14 mouse cellular contexts compared by ENCODE assay signal in the genomic region with DNA sequence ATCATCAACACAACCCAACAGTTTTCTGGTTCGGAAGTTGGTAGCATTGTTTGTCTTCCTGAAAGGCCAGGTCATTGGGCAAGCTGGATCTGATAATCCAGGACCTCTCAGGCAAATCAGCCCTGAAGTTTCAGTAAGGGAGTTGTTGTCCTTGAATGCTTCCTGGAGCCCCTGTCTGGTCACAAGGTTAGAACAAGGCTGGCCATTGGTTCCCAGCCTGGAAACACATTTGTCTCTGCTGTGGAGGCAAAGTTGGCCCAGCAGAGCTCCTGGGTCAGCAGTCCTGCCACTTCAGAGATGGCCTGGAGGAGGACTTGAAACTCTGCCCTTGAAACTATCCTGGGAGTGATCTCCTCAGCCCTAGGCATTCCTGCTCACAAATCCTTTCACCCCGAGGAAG. TPM values are rescaled to one million over a fixed set of nuclear protein-coding genes. Genes with fewer than 3 reads are reported as not detected.
DNase-seq lines count a peak whose midpoint lies in the region; ATAC-seq and TF ChIP-seq lines count a peak whose summit lies in the region.
"Had no signal": no experiment of that assay in that cellular context is flagged by ENCODE, and none has a peak within 500 bp of the region (broad histone marks: within the 10 kb centered on the region; RNA-seq: fewer than 3 reads in every experiment).

No protein-coding gene starts in this region.

- peaks cover 4 to 5% of the 10 kb centered on the region in 2 experiments; a peak in 2 of 4 replicates for H3K4me1 ChIP-seq in heart, embryonic 14.5 days (ENCODE audit: control insufficient read depth in 2 of 2, insufficient read depth in 2 of 2, low read length in 2 of 2)
- H3K4me1 ChIP-seq in liver, embryonic 12.5 days: peaks cover 43% of the 10 kb centered on the region
- H3K4me1 ChIP-seq in small intestine, adult 2 months (ENCODE audit: control insufficient read depth, insufficient read depth, insufficient read length, low read length): peaks cover 33% of the 10 kb centered on the region
- H3K4me1 ChIP-seq: stomach, embryonic 15.5 days had no signal

- no peaks in the 10 kb centered on the region for H3K9me3 ChIP-seq in heart, embryonic 14.5 days (ENCODE audit: control insufficient read depth, low read length)
- no peaks in the 10 kb centered on the region for H3K9me3 ChIP-seq in liver, embryonic 12.5 days (replicated peaks)
- H3K9me3 ChIP-seq: forebrain, embryonic 12.5 days; heart, embryonic 10.5 days; lung, embryonic 15.5 days; stomach, embryonic 15.5 days had no signal

- 0 out of 2 replicates have a peak, but pooled peaks cover 5% of the 10 kb centered on the region for H3K27me3 ChIP-seq in heart, embryonic 14.5 days (ENCODE audit: control insufficient read depth, insufficient read depth, low read length)
- peaks cover 9% of the 10 kb centered on the region; the same call in 1 of the 2 replicates for H3K27me3 ChIP-seq in liver, embryonic 12.5 days (replicated peaks)
- no peaks in the 10 kb centered on the region for H3K27me3 ChIP-seq in small intestine, adult 2 months (ENCODE audit: control insufficient read depth, insufficient read depth, low read length)

- no peak overlapping the region for H3K9ac ChIP-seq in heart, embryonic 14.5 days (ENCODE audit: low read length)
- H3K9ac ChIP-seq in liver, embryonic 12.5 days: no peak overlapping the region; the same call in 1 of the 2 replicates
- H3K9ac ChIP-seq: forebrain, embryonic 12.5 days; lung, embryonic 15.5 days; stomach, embryonic 15.5 days had no signal

- no peak for ATAC-seq in heart, embryonic 14.5 days (ENCODE audit: insufficient number of reproducible peaks, insufficient read depth, low FRiP score, low read depth)
- no peak for ATAC-seq in liver, embryonic 12.5 days

- H3K4me3 ChIP-seq in heart, embryonic 14.5 days (ENCODE audit: control insufficient read depth in 1 of 2, insufficient read depth in 1 of 2, low read depth in 1 of 2, low read length in 2 of 2): no peak overlapping the region
- peak overlapping the region; percentile 71 for H3K4me3 ChIP-seq in liver, embryonic 12.5 days
- peak overlapping the region; percentile 14 for H3K4me3 ChIP-seq in small intestine, adult 2 months (ENCODE audit: low read depth, low read length)
- H3K4me3 ChIP-seq: forebrain, embryonic 12.5 days; lung, embryonic 15.5 days; myocyte; stomach, embryonic 15.5 days had no signal

- no peak for TF ChIP-seq CTCF in small intestine, adult 2 months (IDR thresholded peaks at IDR 0.05; ENCODE audit: extremely low read depth, insufficient read length, insufficient replicate concordance, low read depth, low read length)

- DNase-seq in heart, adult 9 months (ENCODE audit: low spot score in 2 of 2): no peak
- peak; percentile 22 for DNase-seq in ovary, adult 18-20 months (ENCODE audit: low spot score)
- no peak for DNase-seq in ovary, postnatal 14 days (ENCODE audit: low spot score)
- no peak for DNase-seq in lung, postnatal 25 days (ENCODE audit: low spot score)
- DNase-seq: kidney, postnatal 10 days; right cerebral cortex, postnatal 14 days had no signal

- TF ChIP-seq POLR2A in small intestine, adult 2 months (IDR thresholded peaks at IDR 0.05; ENCODE audit: low read depth, low read length): no peak

- no peak overlapping the region for H3K27ac ChIP-seq in heart, embryonic 14.5 days (replicated peaks in 1 of 2; ENCODE audit: control insufficient read depth in 1 of 2, insufficient read depth in 1 of 2, low read depth in 2 of 2, low read length in 2 of 2)
- H3K27ac ChIP-seq in liver, embryonic 12.5 days: no peak overlapping the region
- H3K27ac ChIP-seq in small intestine, adult 2 months (ENCODE audit: insufficient read depth, low read depth, low read length): no peak overlapping the region
- H3K27ac ChIP-seq: forebrain, embryonic 12.5 days; heart, embryonic 10.5 days; lung, embryonic 15.5 days; stomach, embryonic 15.5 days had no signal

- 65% methylated on average over 2 of the region's 2 CpGs for WGBS in heart, embryonic 14.5 days
- 32% methylated on average over 2 of the region's 2 CpGs for WGBS in liver, embryonic 12.5 days (ENCODE audit: insufficient replicate concordance)
- WGBS in small intestine, adult 2 months: 77% methylated on average over 2 of the region's 2 CpGs

- H3K36me3 ChIP-seq in heart, embryonic 14.5 days (ENCODE audit: control insufficient read depth, insufficient read depth, low read length): no peaks in the 10 kb centered on the region
- H3K36me3 ChIP-seq in liver, embryonic 12.5 days: no peaks in the 10 kb centered on the region
- H3K36me3 ChIP-seq in small intestine, adult 2 months (ENCODE audit: control insufficient read depth, insufficient read depth, low read length): no peaks in the 10 kb centered on the region
- H3K36me3 ChIP-seq: forebrain, embryonic 12.5 days; heart, embryonic 10.5 days; lung, embryonic 15.5 days; stomach, embryonic 15.5 days had no signal

- H3K4me2 ChIP-seq in heart, embryonic 14.5 days (ENCODE audit: low read length): peak overlapping the region; percentile 99; the same call in 1 of the 2 replicates
- H3K4me2 ChIP-seq in liver, embryonic 12.5 days: peak overlapping the region; percentile 94
- H3K4me2 ChIP-seq: forebrain, embryonic 12.5 days; lung, embryonic 15.5 days; stomach, embryonic 15.5 days had no signal

RNA-seq across cellular contexts. Expression of a gene that starts 2.1 kb away (rescaled TPM):
- polyA plus RNA-seq in heart, embryonic 14.5 days (2014; fragmentation: Nextera tagmentation; extraction: Ambion mirVana): 3.1 and 3.2 TPM in 2 replicates
- polyA plus RNA-seq in liver, embryonic 12.5 days (2016; fragmentation: Nextera tagmentation; extraction: Ambion mirVana): 4.6 and 6.0 TPM in 2 replicates
- 4.3 and 17.0 TPM in 2 replicates for polyA plus RNA-seq in small intestine, adult 2 months (2012; rRNA removed)

RNA-seq across cellular contexts. Expression of a gene that starts 11.0 kb away (rescaled TPM):
- polyA plus RNA-seq in heart, embryonic 14.5 days (2014; fragmentation: Nextera tagmentation; extraction: Ambion mirVana): not detected in 2 replicates
- polyA plus RNA-seq in liver, embryonic 12.5 days (2016; fragmentation: Nextera tagmentation; extraction: Ambion mirVana): not detected in 2 replicates
- polyA plus RNA-seq in small intestine, adult 2 months (2012; rRNA removed): 13.8 and 41.7 TPM in 2 replicates
- polyA plus RNA-seq: forebrain, embryonic 12.5 days; heart, embryonic 10.5 days; myocyte had no signal

Comparison
In these comparisons a context has a peak if more than half of its experiments do, and no peak if none do; other contexts are left out.
1. H3K4me3 ChIP-seq: peak in liver, embryonic 12.5 days (single experiment) and small intestine, adult 2 months (single experiment); none in heart, embryonic 14.5 days (0 of 2).
2. RNA of a gene that starts 11.0 kb away (polyA plus RNA-seq): 13.8 to 41.7 TPM in small intestine, adult 2 months; not detected in heart, embryonic 14.5 days and not detected in liver, embryonic 12.5 days; every median in the first group is over 10 times any median in the second.